Mouse (Mus musculus): ENCODE measurements at regions not wholly inside any gene's neighbourhood (a gene's known extent, or its start where the extent isn't known, plus 50 kb on each side); places are given as distances from the start of the nearest gene placed in this dataset.
"Not testable (repeated sequence)": the region's sequence is repeated elsewhere in the genome, so short reads cannot be mapped to it uniquely, and the experiment has no call there.

- DNase-seq (ENCODE audit: low spot score in 2 of 2), result no peak
Observed at GRCm38 (mm10) chr5:64585076-64585786, 218.0 kb upstream of the Klf3 start.

GRCm38 (mm10) chr5:64586316-64586715, 216.9 kb upstream of the Klf3 start:
- DNase-seq (ENCODE audit: low spot score in 2 of 2), result no peak

- no peak for DNase-seq (ENCODE audit: low spot score in 2 of 2)
Observed at GRCm38 (mm10) chr5:64586933-64587332, 216.3 kb upstream of the Klf3 start.

- DNase-seq (ENCODE audit: low spot score in 2 of 2), result peak in 1 of 2 experiments; percentile 68
Observed at GRCm38 (mm10) chr5:64587895-64588738, 215.1 kb upstream of the Klf3 start.

GRCm38 (mm10) chr5:64588768-64589167, 214.4 kb upstream of the Klf3 start:
- DNase-seq (ENCODE audit: low spot score in 2 of 2), result not testable (repeated sequence)

- no peak for DNase-seq (ENCODE audit: low spot score in 2 of 2)
Observed at GRCm38 (mm10) chr5:64590036-64590435, 213.2 kb upstream of the Klf3 start.

GRCm38 (mm10) chr5:64590747-64591146, 212.4 kb upstream of the Klf3 start:
- no peak for DNase-seq (ENCODE audit: low spot score in 2 of 2)

GRCm38 (mm10) chr5:64591792-64592191, 211.4 kb upstream of the Klf3 start:
- no peak for DNase-seq (ENCODE audit: low spot score in 2 of 2)

- DNase-seq (ENCODE audit: low spot score in 2 of 2), result no peak
Observed at GRCm38 (mm10) chr5:64595220-64595619, 208.0 kb upstream of the Klf3 start.

GRCm38 (mm10) chr5:64595751-64596344, 207.3 kb upstream of the Klf3 start:
- DNase-seq (ENCODE audit: low spot score in 2 of 2), result no peak

GRCm38 (mm10) chr5:64597021-64597420, 206.2 kb upstream of the Klf3 start:
- no peak for DNase-seq (ENCODE audit: low spot score in 2 of 2)

- DNase-seq (ENCODE audit: low spot score in 2 of 2), result no peak
Observed at GRCm38 (mm10) chr5:64597451-64597850, 205.7 kb upstream of the Klf3 start.

- DNase-seq (ENCODE audit: low spot score in 2 of 2), result no peak
Observed at GRCm38 (mm10) chr5:64598606-64599005, 204.6 kb upstream of the Klf3 start.

GRCm38 (mm10) chr5:64599015-64599414, 204.2 kb upstream of the Klf3 start:
- DNase-seq (ENCODE audit: low spot score in 2 of 2), result no peak

GRCm38 (mm10) chr5:64599865-64600288, 203.3 kb upstream of the Klf3 start:
- no peak for DNase-seq (ENCODE audit: low spot score in 2 of 2)

GRCm38 (mm10) chr5:64600392-64600791, 202.8 kb upstream of the Klf3 start:
- DNase-seq (ENCODE audit: low spot score in 2 of 2), result no peak

- no peak for DNase-seq (ENCODE audit: low spot score in 2 of 2)
Observed at GRCm38 (mm10) chr5:64600811-64601210, 202.4 kb upstream of the Klf3 start.

- no peak for DNase-seq (ENCODE audit: low spot score in 2 of 2)
Observed at GRCm38 (mm10) chr5:64601285-64601684, 201.9 kb upstream of the Klf3 start.

GRCm38 (mm10) chr5:64601832-64602231, 201.4 kb upstream of the Klf3 start:
- DNase-seq (ENCODE audit: low spot score in 2 of 2), result no peak

GRCm38 (mm10) chr5:64602356-64602936, 200.7 kb upstream of the Klf3 start:
- DNase-seq (ENCODE audit: low spot score in 2 of 2), result no peak

- no peak for DNase-seq (ENCODE audit: low spot score in 2 of 2)
Observed at GRCm38 (mm10) chr5:64602996-64603755, 200.0 kb upstream of the Klf3 start.

Measured in urinary bladder, adult 18-20 months (tissue).